Mouse (Mus musculus): ENCODE data around the gene Selenoo. TPM values are rescaled to one million over a fixed set of nuclear protein-coding genes. Genes with fewer than 3 reads are reported as not detected.
A peak's percentile ranks its signal among the peaks of the same experiment; 100 is the strongest.

The Selenoo gene
- polyA plus RNA-seq, 1 experiment = 37.1 TPM

- Histone ChIP-seq H3K4me3 (replicated peaks; ENCODE audit: extremely low read depth, low read depth, low read length) (no peak overlapping the region), H3K4me1 (ENCODE audit: control insufficient read depth, insufficient read depth, low read length) (peaks cover 12% of the 10 kb centered on the region)
- TF ChIP-seq CTCF (IDR thresholded peaks at IDR 0.05; ENCODE audit: insufficient read depth, low read length) (no peak), POLR2A (IDR thresholded peaks at IDR 0.05; ENCODE audit: borderline replicate concordance, extremely low read depth, low read depth, low read length) (no peak)
- no peak for DNase-seq
Measured at GRCm38 (mm10) chr15:89130245-89130644, 41.4 kb downstream of the Selenoo start.

DNA sequence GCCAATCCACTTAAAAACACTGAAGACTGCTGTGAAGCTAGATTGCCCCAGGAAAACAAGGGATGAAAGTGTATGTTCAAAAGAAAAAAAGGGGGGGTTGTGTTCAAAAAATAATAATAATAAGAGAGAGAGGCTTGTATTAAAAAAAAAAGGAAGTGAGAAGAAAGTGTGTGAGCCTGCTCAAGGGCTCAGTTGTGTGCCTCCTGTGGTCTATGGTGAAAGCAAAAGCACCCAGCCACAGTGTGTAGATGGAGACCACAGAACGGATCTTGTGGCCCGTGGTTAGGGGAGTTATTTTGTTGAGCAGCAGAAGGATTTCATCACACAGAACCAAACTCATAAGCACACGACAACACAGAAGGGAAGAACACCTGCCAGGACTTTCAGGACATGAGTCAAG, 42.4 kb downstream of the Selenoo start:
- TF ChIP-seq POLR2A (IDR thresholded peaks at IDR 0.05; ENCODE audit: borderline replicate concordance, extremely low read depth, low read depth, low read length) (no peak), CTCF (IDR thresholded peaks at IDR 0.05; ENCODE audit: insufficient read depth, low read length) (no peak)
- H3K4me3 ChIP-seq (replicated peaks; ENCODE audit: extremely low read depth, low read depth, low read length) = no peak overlapping the region
- peaks cover 12% of the 10 kb centered on the region for H3K4me1 ChIP-seq (ENCODE audit: control insufficient read depth, insufficient read depth, low read length)
- 65% methylated on average over 3 of the region's 3 CpGs for WGBS
- DNase-seq = no peak

DNA sequence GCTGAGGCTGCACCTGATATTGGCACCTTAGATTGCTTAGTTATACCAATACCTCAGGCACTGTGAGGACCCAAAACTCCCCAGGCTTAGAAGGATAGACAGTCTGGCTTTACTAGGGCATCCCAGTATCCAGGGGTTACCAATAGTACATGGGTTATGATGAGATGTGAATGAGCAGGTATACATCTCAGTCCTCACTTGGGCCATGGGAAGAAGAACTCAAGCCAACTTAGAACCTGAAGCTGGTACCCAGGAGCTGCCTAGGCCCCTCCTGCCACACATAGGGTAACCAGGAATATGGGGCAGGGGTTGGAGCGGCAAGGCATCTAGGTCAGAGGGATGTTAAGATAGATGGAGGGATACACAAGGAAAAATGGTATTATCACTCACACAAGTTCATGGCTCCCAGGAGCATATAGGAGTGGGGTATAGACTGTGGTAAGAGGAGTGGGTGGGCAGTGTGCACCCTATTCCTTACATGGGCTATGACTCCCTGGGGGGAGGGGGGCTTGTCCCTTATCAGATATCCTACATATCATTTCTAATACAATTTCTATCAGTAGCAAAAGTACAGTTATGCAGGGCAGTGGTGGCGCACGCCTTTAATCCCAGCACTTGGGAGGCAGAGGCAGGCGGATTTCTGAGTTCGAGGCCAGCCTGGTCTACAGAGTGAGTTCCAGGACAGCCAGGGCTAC, 47.7 kb downstream of the Selenoo start:
- H3K4me1 ChIP-seq (ENCODE audit: control insufficient read depth, insufficient read depth, low read length) = peaks cover 14% of the 10 kb centered on the region
- 96% methylated on average over 5 of the region's 5 CpGs for WGBS
- TF ChIP-seq CTCF (IDR thresholded peaks at IDR 0.05; ENCODE audit: insufficient read depth, low read length) (no peak), POLR2A (IDR thresholded peaks at IDR 0.05; ENCODE audit: borderline replicate concordance, extremely low read depth, low read depth, low read length) (no peak)
- no peak for DNase-seq
- H3K4me3 ChIP-seq (replicated peaks; ENCODE audit: extremely low read depth, low read depth, low read length) = no peak overlapping the region

GRCm38 (mm10) chr15:89137378-89138045, 48.6 kb downstream of the Selenoo start:
- TF ChIP-seq CTCF (IDR thresholded peaks at IDR 0.05; ENCODE audit: insufficient read depth, low read length) (no peak), POLR2A (IDR thresholded peaks at IDR 0.05; ENCODE audit: borderline replicate concordance, extremely low read depth, low read depth, low read length) (no peak)
- Histone ChIP-seq H3K4me3 (replicated peaks; ENCODE audit: extremely low read depth, low read depth, low read length) (no peak overlapping the region), H3K4me1 (ENCODE audit: control insufficient read depth, insufficient read depth, low read length) (peaks cover 14% of the 10 kb centered on the region)
- WGBS = 66% methylated on average over 11 of the region's 11 CpGs
- DNase-seq = no peak

DNA sequence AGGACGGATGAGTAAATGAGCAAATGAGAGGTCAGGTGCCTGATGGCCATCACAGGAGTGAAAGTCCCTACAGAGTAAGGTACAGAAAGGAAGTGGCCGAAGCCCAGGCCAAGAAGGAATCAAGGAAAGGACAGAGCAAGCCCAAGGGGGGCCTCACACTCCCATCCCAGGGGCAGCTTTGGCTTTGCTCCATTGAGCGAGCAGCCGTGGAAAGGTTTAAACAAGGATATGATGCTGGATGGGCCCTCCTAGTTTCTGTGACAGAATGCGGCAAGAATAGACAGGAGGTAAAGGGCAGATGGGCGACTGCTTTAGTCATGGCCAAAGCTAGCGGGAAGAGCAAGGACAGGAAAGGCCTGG, 49.1 kb downstream of the Selenoo start:
- TF ChIP-seq POLR2A (IDR thresholded peaks at IDR 0.05; ENCODE audit: borderline replicate concordance, extremely low read depth, low read depth, low read length) (no peak), CTCF (IDR thresholded peaks at IDR 0.05; ENCODE audit: insufficient read depth, low read length) (no peak)
- 79% methylated on average over 7 of the region's 7 CpGs for WGBS
- Histone ChIP-seq H3K4me1 (ENCODE audit: control insufficient read depth, insufficient read depth, low read length) (peaks cover 14% of the 10 kb centered on the region), H3K4me3 (replicated peaks; ENCODE audit: extremely low read depth, low read depth, low read length) (no peak overlapping the region)
- DNase-seq = no peak

- TF ChIP-seq CTCF (IDR thresholded peaks at IDR 0.05; ENCODE audit: insufficient read depth, low read length) (no peak), POLR2A (IDR thresholded peaks at IDR 0.05; ENCODE audit: borderline replicate concordance, extremely low read depth, low read depth, low read length) (no peak)
Measured at GRCm38 (mm10) chr15:89138531-89138930, 49.6 kb downstream of the Selenoo start.

DNA sequence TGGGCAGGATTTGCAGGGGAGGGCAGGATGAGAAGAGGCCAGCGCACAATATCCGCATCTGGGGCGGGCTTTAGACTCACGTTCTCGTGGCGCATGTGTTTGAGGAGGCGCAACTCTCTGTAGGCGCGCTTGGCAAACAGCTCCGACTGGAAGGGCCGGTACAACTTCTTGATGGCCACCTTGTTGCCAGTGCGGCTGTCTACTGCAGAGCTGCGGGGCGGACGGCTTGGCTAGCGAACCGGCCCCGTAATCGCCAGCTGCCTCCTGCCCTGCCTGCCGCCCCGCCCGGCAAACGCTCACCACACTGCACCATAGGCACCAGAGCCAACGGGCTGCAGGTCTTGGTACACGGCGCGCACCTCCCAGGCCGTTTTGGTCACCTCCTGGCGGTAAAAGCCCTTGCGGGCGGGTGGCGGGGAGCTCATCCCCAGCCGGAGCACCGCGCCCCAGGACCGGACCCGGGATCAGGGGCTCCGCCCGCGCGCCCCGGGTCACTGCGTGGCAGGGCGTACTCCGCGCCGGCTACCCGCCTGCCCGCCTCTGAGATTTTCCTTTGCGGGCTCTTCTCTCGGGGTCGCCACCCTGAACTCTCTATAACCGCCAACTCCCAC, 51.3 kb downstream of the Selenoo start:
- Histone ChIP-seq H3K4me3 (replicated peaks; ENCODE audit: extremely low read depth, low read depth, low read length) (peak overlapping the region; percentile 88), H3K4me1 (ENCODE audit: control insufficient read depth, insufficient read depth, low read length) (peaks cover 14% of the 10 kb centered on the region)
- DNase-seq = peak; percentile 62
- TF ChIP-seq CTCF (IDR thresholded peaks at IDR 0.05; ENCODE audit: insufficient read depth, low read length) = no peak
- peak; percentile 69; the same call in 1 of the 2 replicates for TF ChIP-seq POLR2A (IDR thresholded peaks at IDR 0.05; ENCODE audit: borderline replicate concordance, extremely low read depth, low read depth, low read length)
- under 1% methylated on average over 53 of the region's 53 CpGs for WGBS

More at GRCm38 (mm10) chr15:89138531-89138930, 49.6 kb downstream of the Selenoo start:
- 90% methylated on average over 6 of the region's 6 CpGs for WGBS
- Histone ChIP-seq H3K4me1 (ENCODE audit: control insufficient read depth, insufficient read depth, low read length) (peaks cover 14% of the 10 kb centered on the region), H3K4me3 (replicated peaks; ENCODE audit: extremely low read depth, low read depth, low read length) (no peak overlapping the region)
- no peak for DNase-seq

- peak within 1 kb of the TSS; percentile 88 for H3K4me3 ChIP-seq (replicated peaks; ENCODE audit: extremely low read depth, low read depth, low read length)
- 1% methylated on average over 21 of the region's 21 CpGs for WGBS
- TF ChIP-seq POLR2A (IDR thresholded peaks at IDR 0.05; ENCODE audit: borderline replicate concordance, extremely low read depth, low read depth, low read length) (peak; percentile 55; the same call in 1 of the 2 replicates), CTCF (IDR thresholded peaks at IDR 0.05; ENCODE audit: insufficient read depth, low read length) (no peak)
- peaks cover 14% of the 10 kb centered on the region for H3K4me1 ChIP-seq (ENCODE audit: control insufficient read depth, insufficient read depth, low read length)
- no peak for DNase-seq
Measured at GRCm38 (mm10) chr15:89140659-89141252, 51.9 kb downstream of the Selenoo start, which contains the start of gene Mapk12. Gene Mapk12, minus strand, starts transcription at chr15:89140703.

DNA sequence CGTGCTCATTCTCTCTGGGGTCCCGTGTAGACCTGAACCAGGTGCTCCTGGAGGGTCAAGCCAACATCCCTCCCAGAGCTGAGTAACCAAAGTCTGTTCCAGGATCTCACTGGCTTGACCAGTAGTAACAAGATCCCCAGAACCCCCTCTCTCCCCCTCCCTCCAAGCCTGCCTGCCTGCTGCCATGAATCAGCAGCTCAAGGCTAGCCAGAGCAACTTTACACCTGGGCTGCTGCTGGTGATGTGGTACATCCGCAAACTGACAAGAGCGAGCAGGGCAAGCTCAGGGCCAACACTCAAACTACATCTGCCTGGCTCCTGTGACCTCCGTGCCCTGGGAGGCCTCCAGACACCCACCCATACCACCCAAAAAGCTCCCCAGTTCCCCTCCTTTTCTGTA, 52.6 kb downstream of the Selenoo start:
- TF ChIP-seq POLR2A (IDR thresholded peaks at IDR 0.05; ENCODE audit: borderline replicate concordance, extremely low read depth, low read depth, low read length) (no peak), CTCF (IDR thresholded peaks at IDR 0.05; ENCODE audit: insufficient read depth, low read length) (no peak)
- Histone ChIP-seq H3K4me1 (ENCODE audit: control insufficient read depth, insufficient read depth, low read length) (peaks cover 14% of the 10 kb centered on the region), H3K4me3 (replicated peaks; ENCODE audit: extremely low read depth, low read depth, low read length) (no peak overlapping the region)
- no peak for DNase-seq
- WGBS = 24% methylated on average over 5 of the region's 5 CpGs
